Mouse (Mus musculus) adrenal gland, adult (tissue): ENCODE data around the gene Ppox.

Source experiments
- DNase-seq, 2 experiments: peaks; one replicate each; pipeline ENCODE4 v3.0.0; 2022 to 2023; ENCODE audit warnings: low spot score in 1 of 2; ENCODE audit not compliant: inconsistent age in 2 of 2

Ppox gene

GRCm38 (mm10) chr1:171246709-171247452 is 34.1 kb downstream of the Ppox start:
- DNase-seq: peak; percentile 98 to 99

GRCm38 (mm10) chr1:171245353-171245752 is 35.6 kb downstream of the Ppox start:
- no peak for DNase-seq

GRCm38 (mm10) chr1:171241952-171242351 is 39.0 kb downstream of the Ppox start:
- DNase-seq: peak in 1 of 2 experiments; percentile 62

DNA sequence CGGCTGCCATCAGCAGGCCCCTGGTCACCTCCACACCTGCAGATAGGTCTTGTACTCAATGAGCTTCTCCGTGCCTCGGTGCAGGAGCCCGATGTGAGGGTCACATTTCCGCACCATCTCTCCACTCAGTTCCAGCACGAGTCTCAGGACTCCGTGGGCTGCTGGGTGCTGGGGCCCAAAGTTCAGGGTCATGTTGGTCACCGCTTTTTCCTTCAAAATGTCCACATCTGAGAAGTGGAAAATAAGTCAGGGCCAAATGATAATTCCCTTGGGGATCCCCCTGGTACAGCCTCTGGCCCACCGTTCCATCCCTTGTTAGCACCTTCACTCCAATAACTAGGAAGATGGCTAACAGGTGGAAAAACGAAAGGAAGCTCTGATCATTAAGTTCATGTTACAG is 40.1 kb downstream of the Ppox start:
- peak; percentile 67 to 86 for DNase-seq

DNA sequence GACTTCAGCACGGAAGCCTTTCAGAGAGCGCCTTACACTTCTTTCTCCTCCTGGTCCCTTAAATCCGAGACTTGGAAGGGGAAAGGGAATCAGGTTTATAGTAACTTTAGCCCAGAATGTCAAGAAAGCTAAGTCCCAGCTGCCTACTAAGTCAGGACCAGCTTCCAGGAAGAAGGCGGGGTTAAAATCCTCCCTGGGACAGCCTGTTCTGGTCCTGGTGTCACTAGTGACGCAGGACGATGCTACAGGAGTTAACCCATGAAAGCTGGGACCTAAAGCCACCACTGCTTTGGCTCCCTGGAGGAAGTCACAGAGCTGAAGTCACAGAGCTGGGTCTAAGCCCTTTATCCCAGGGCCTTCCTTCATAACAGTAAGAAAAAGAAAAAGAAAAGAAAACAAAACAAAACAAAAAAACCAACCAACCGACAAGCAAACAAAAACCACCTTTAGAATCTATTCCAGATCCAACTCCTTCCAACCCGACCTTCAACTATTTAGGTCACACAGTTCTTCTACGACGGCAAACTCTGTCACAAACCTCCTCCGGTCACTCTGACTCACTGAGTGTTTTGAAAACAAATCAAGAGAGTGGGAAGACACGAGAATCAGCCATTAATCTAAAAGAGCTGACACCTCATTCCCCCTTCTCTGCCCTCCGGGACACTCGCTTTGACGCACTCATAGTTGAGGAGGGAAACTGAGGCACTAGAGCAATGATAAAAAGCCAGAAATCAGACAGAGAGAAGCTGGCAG is 40.8 kb downstream of the Ppox start:
- DNase-seq: peak; percentile 83 to 92

DNA sequence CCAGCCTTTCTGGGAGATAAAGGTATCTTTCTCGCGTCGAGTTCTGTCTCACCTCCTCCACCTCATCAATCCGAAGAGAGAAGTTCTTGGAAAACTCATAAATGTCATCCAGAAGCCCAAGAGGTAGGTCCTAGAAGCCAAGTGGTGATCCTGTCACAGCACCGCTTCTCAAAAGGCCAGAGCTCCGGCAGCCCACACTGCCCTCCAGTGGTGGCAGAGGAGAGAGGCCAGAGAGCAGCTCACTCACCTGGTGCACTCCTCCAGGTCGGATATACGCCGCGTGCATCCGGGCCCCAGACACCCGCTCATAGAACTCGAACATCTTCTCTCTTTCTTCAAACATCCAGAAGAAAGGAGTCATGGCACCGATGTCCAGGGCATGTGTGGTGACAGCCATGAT is 42.5 kb downstream of the Ppox start:
- DNase-seq: peak; percentile 82 to 91

- no peak for DNase-seq
Observed at GRCm38 (mm10) chr1:171237438-171237837, 43.5 kb downstream of the Ppox start.

DNA sequence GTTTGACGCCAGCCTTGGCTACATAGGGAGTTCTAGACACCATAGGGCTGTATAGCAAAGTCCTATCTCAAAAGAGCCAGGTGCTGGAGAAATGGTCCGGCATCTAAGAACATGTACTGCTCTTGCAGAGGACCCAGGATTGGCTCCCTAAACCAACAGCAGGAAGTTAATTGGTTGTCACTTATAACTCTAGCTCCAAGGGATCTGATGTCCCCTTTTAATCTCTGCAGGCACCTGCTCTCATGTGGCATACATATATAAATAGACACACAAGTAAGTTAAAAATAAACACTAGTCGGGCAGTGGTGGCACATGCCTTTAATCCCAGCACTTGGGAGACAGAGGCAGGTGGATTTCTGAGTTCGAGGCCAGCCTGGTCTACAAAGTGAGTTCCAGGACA is 45.2 kb downstream of the Ppox start:
- DNase-seq: no peak

- no peak for DNase-seq
Observed at GRCm38 (mm10) chr1:171234538-171234937, 46.4 kb downstream of the Ppox start.

- DNase-seq: peak; percentile 51 to 64
Observed at GRCm38 (mm10) chr1:171234126-171234525, 46.9 kb downstream of the Ppox start, which contains the start of gene Fcer1g. Fcer1g (minus strand) TSS chr1:171234365.

GRCm38 (mm10) chr1:171232800-171233730 is 47.9 kb downstream of the Ppox start:
- peak; percentile 64 to 89 for DNase-seq

- DNase-seq: peak in 1 of 2 experiments; percentile 35
Observed at GRCm38 (mm10) chr1:171232348-171232747, 48.6 kb downstream of the Ppox start.

DNA sequence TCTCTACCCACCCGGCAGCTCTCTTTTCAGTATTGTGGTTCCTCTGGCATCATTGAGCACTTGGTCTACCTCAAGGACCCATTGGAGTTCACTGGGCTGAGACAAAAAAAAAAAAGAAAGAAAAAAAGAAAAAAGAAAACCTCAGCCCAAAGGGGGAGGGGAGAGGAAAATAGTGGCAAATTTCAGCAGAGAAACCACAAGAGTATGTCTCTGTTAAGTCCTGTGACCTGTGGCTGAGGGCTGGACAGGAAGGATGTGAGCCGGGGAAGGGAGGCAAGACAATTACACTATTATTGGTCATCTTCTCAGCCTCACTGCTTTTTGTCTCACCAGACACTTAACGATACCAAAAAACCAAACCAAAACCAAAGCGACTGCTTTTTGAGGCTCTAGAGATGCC is 49.1 kb downstream of the Ppox start:
- DNase-seq: peak; percentile 14 to 63

DNA sequence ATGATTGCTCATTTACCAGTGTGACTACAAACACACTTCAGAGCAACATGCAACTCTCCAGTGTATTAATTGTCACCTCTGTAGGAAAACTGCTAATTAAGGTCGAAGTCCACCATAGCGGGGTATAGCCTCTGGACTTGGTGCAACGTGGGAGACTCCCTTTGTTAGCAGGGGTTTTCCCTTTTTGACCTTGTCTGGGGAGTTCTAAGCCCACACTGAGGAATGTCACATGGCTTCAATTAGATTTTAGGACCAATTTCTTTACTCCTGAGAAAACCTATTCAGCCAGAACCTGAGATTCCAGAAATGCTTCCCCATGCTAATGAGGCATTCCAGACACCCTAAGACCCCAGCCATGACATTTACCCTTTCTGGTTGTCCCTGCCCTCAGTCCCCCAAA is 50.8 kb downstream of the Ppox start:
- DNase-seq: no peak

DNA sequence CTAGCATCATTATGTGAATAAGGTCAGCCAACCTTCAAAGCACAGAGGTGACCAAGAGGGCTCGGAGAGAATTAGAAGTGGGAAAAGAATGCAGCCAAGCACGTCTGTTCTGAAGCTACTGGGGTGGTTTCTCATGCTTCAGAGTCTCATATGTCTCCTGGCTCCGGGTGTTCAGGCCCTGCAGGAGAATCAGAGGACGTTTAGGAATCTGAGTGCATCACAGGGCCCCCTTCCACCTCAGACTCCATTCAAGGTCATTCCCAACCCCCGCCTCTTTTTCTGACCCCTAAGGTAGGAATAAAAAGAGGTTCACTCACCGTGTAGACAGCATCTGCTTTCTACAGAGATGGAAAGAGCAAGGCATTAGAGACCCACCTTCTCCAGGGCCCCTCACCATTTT is 51.2 kb downstream of the Ppox start:
- DNase-seq: peak; percentile 12 to 60

DNA sequence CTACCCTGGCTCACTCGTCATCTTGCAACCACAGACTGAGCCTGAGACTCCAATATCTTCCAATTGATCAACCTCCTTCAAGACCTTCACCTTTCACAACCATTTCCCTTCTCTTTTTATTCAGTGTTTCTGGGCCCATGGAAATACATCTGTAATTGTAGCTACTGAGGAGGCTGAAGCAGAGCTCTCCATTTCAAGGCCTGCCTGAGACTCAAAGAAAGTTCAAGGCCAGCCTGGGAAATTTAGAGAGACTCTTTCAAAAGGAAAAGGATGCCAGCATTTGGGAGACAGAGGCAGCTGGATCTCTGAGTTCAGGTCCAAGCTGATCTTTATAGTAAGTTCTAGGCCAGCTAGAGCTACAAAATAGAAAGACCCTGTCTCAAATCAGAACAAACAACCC is 53.1 kb downstream of the Ppox start:
- DNase-seq: peak; percentile 56 to 85

DNA sequence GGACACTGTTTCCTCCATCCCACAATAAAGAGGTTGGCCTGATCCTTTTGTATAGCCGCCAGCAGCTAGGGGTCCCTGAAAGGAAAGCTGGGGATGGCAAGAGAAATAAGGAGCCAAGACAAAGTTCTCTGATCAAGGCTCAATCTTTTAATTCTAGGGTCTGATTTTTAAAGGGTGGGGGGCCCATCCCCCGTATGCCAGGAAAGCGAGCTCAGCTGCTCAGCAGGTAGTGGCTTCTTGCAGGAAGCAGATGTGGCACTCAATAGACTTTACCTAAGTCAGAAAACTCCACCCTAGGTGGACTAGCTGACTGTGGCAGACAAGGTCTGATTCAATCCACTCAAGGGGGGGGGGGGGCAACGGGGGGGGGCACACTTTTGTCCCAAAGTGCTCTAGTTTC is 54.2 kb downstream of the Ppox start:
- no peak for DNase-seq
